Mouse (Mus musculus) stomach, embryonic 16.5 days (tissue): Measurements from ENCODE around the gene Tmco1. TPM values are rescaled to one million over a fixed set of nuclear protein-coding genes. Genes with fewer than 3 reads are reported as not detected.
"Not testable (repeated sequence)": the region's sequence is repeated elsewhere in the genome, so short reads cannot be mapped to it uniquely, and the experiment has no call there.

Experiments used
- ATAC-seq: fragments of 200-750 bp; cut with Nextera tagmentation; 2 replicates; pipeline ENCODE4 v1.8.0; 2017; ENCODE audit warnings: moderate number of reproducible peaks, moderate TSS enrichment; ENCODE audit not compliant: insufficient read depth, low FRiP score
- H3K27ac ChIP-seq: fragments of 300-500 bp; sonication (generic); 2 replicates; pipeline ENCODE4 v1.5.1; 2014; ENCODE audit warnings: low read length
- H3K27me3 ChIP-seq: fragments of 300-500 bp; sonication (generic); 2 replicates; pipeline ENCODE4 v1.6.1; 2014; ENCODE audit warnings: low read length, control low read depth, mixed read lengths; ENCODE audit not compliant: control insufficient read depth, insufficient read depth
- H3K36me3 ChIP-seq: fragments of 300-500 bp; sonication (generic); 2 replicates; pipeline ENCODE4 v1.6.1; 2014; ENCODE audit warnings: low read length; ENCODE audit not compliant: control insufficient read depth, insufficient read depth
- H3K4me1 ChIP-seq: fragments of 300-500 bp; sonication (generic); 2 replicates; pipeline ENCODE4 v1.6.1; 2014; ENCODE audit warnings: low read length, control low read depth, mixed read lengths; ENCODE audit not compliant: control insufficient read depth, insufficient read depth
- H3K4me2 ChIP-seq: fragments of 300-500 bp; sonication (generic); 2 replicates; pipeline ENCODE4 v1.6.1; 2014; ENCODE audit warnings: low read depth, low read length, mixed read lengths
- H3K4me3 ChIP-seq: fragments of 300-500 bp; sonication (generic); replicated peaks from 2 replicates; pipeline ENCODE4 v1.5.1; 2014; ENCODE audit warnings: mild to moderate bottlenecking, low read length
- H3K9ac ChIP-seq: fragments of 300-500 bp; sonication (generic); 2 replicates; pipeline ENCODE4 v1.6.1; 2014; ENCODE audit warnings: low read length
- H3K9me3 ChIP-seq: fragments of 300-500 bp; sonication (generic); replicated peaks from 2 replicates; pipeline ENCODE4 v1.6.1; 2016; ENCODE audit warnings: low read length, control low read depth; ENCODE audit not compliant: control insufficient read depth
- WGBS: fragments of 180-500 bp; shearing (Covaris S2); extraction: QIAGEN DNeasy Blood & Tissue Kit; methylation state at CpG from one replicate; pipeline ENCODE4 v1.1.7; 2014; 5-methylcytosine and 5-hydroxymethylcytosine counted together
- polyA plus RNA-seq: library from polyadenylated mRNA; unstranded; fragments of >200 nt; fragmentation: Nextera tagmentation; extraction: Ambion mirVana; gene quantifications from 2 replicates; pipeline ENCODE4 v1.2.1, GENCODE M21; 2015

The Tmco1 gene
- polyA plus RNA-seq, 1 experiment from 2014 or later = 112 TPM

- ATAC-seq = peak; percentile 63; the same call in 1 of the 2 replicates
- peak overlapping the region; percentile 67 for H3K9ac ChIP-seq
- under 1% methylated on average over 46 of the region's 47 CpGs for WGBS
- H3K27me3 ChIP-seq = peaks cover 3% of the 10 kb centered on the region; the same call in 1 of the 2 replicates
- H3K4me2 ChIP-seq = peak overlapping the region; percentile 89
- no peaks in the 10 kb centered on the region for H3K4me1 ChIP-seq
- no peaks in the 10 kb centered on the region for H3K36me3 ChIP-seq
- no peaks in the 10 kb centered on the region for H3K9me3 ChIP-seq
- no peak overlapping the region for H3K27ac ChIP-seq
- peak overlapping the region; percentile 53 for H3K4me3 ChIP-seq
Measured at GRCm38 (mm10) chr1:167340111-167340787, 32.1 kb downstream of the Tmco1 start.

- H3K4me3 ChIP-seq = no peak overlapping the region
- WGBS = 88% methylated on average over 3 of the region's 3 CpGs
- 0 out of 2 replicates have a peak, but pooled peaks have one; percentile 14 for ATAC-seq
- peak overlapping the region; percentile 89 for H3K4me2 ChIP-seq
- no peak overlapping the region for H3K9ac ChIP-seq
- no peaks in the 10 kb centered on the region for H3K9me3 ChIP-seq
- H3K27me3 ChIP-seq = peaks cover 3% of the 10 kb centered on the region; the same call in 1 of the 2 replicates
- H3K36me3 ChIP-seq = no peaks in the 10 kb centered on the region
- no peak overlapping the region for H3K27ac ChIP-seq
- no peaks in the 10 kb centered on the region for H3K4me1 ChIP-seq
Measured at GRCm38 (mm10) chr1:167340910-167341528, 32.8 kb downstream of the Tmco1 start.

GRCm38 (mm10) chr1:167342831-167343230 lies 34.7 kb downstream of the Tmco1 start:
- no peak overlapping the region for H3K27ac ChIP-seq
- H3K4me2 ChIP-seq = no peak overlapping the region
- no peaks in the 10 kb centered on the region for H3K36me3 ChIP-seq
- no peak overlapping the region for H3K9ac ChIP-seq
- H3K27me3 ChIP-seq = peaks cover 3% of the 10 kb centered on the region; the same call in 1 of the 2 replicates
- no peaks in the 10 kb centered on the region for H3K4me1 ChIP-seq
- ATAC-seq = no peak
- H3K9me3 ChIP-seq = no peaks in the 10 kb centered on the region
- H3K4me3 ChIP-seq = no peak overlapping the region
- WGBS = 89% methylated on average over 10 of the region's 10 CpGs

DNA sequence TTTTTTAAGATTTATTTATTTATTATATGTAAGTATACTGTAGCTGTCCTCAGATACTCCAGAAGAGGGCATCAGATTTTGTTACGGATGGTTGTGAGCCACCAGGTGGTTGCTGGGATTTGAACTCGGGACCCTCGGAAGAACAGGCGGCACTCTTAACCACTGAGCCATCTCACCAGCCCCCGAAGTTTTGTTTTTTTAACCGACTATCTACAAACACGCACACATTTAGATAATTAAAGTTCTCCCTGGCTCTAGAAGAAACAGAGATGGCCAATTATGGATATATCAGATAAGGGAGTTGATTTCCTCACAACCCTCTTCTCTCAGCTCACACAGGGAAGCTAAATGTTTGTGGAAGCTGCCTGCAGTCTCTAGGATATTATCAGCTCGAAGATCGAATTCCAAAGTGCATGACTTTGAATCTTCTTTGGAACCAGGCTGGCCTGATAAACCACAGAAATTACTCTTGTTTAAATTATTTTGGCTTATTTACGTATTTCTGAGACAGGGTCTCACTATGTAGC lies 37.9 kb downstream of the Tmco1 start:
- not testable (repeated sequence) for H3K27me3 ChIP-seq, H3K4me1 ChIP-seq, ATAC-seq, H3K4me3 ChIP-seq, H3K27ac ChIP-seq, H3K36me3 ChIP-seq, H3K9me3 ChIP-seq, H3K4me2 ChIP-seq, H3K9ac ChIP-seq
- 85% methylated on average over 10 of the region's 10 CpGs for WGBS

DNA sequence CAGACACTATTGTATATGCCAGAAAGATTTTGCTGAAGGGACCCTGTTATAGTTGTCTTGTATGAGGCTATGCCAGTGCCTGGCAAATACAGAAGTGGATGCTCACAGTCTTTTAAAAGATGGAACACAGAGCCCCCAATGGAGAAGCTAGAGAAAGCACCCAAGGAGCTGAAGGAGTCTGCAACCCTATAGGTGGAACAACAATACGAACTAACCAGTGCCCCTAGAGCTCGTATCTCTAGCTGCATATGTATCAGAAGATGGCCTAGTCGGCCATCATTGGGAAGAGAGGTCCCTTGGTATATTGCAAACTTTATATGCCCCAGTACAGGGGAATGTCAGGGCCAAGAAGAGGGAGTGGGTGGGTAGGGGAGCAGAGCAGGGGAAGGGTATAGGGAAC lies 41.0 kb downstream of the Tmco1 start:
- not testable (repeated sequence) for H3K27me3 ChIP-seq, H3K4me1 ChIP-seq, H3K9me3 ChIP-seq, ATAC-seq, H3K27ac ChIP-seq, H3K9ac ChIP-seq, H3K36me3 ChIP-seq
- Histone ChIP-seq H3K4me2 (peak overlapping the region; percentile 80), H3K4me3 (peak overlapping the region; percentile 84; the same call in 1 of the 2 replicates)
- 63% methylated on average over 3 of the region's 3 CpGs for WGBS

DNA sequence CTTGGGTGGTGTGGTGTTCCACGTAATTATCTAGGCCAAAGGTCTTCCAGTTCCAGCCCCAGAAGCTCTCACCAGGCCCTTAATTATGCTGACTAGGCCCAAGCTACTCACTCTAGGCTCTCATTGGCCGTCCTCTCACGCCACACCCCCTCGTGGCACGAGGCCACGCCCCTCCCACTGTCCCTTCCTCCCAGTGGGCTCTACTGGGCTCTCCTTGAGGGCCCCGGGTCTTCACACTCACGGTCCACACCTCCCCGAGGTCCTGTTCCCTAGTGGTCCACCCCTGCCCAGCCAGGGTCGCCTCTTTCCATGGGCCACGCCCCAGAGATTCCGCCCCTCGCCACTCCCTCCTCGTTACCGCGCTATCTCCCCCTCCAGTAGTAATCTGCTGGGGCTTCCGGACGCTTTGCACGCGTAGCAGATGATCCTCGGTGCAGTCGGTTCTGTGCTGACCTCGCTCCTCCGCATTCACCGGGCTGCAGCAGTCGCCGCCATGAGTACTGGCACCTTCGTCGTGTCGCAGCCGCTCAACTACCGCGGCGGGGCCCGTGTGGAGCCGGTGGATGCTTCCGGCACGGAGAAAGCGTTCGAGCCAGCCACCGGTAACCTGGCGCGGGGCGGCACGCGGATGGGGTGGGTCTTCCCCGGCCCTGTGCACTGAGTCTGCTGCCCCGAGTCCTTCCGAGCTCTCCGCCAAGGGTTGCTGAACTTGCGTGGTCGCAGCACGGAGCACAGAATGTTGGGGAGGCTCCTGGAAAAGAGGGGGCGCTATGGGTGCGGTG lies 41.8 kb downstream of the Tmco1 start, which contains the start of gene Aldh9a1:
TSS of gene Aldh9a1 (plus strand) at position 177 of the 782 bp plus-strand sequence.
- ATAC-seq = peak; percentile 97
- Histone ChIP-seq H3K9ac (peak within 1 kb of the TSS; percentile 88), H3K27me3 (no peaks in the 10 kb centered on the region), H3K4me1 (peaks cover 8% of the 10 kb centered on the region; the same call in 1 of the 2 replicates), H3K27ac (peak within 1 kb of the TSS; percentile 82), H3K4me2 (peak within 1 kb of the TSS; percentile 80), H3K36me3 (peaks cover 6% of the 10 kb centered on the region; the same call in 1 of the 2 replicates), H3K9me3 (no peaks in the 10 kb centered on the region), H3K4me3 (peak within 1 kb of the TSS; percentile 84)
- under 1% methylated on average over 55 of the region's 55 CpGs for WGBS

- Histone ChIP-seq H3K4me3 (peak overlapping the region; percentile 84), H3K36me3 (peaks cover 6% of the 10 kb centered on the region; the same call in 1 of the 2 replicates), H3K9me3 (no peaks in the 10 kb centered on the region), H3K4me1 (peaks cover 8% of the 10 kb centered on the region; the same call in 1 of the 2 replicates), H3K9ac (peak overlapping the region; percentile 88), H3K27ac (peak overlapping the region; percentile 82), H3K4me2 (peak overlapping the region; percentile 80), H3K27me3 (no peaks in the 10 kb centered on the region)
- no peak for ATAC-seq
- 27% methylated on average over 13 of the region's 13 CpGs for WGBS
Measured at GRCm38 (mm10) chr1:167350597-167351415, 42.6 kb downstream of the Tmco1 start.

DNA sequence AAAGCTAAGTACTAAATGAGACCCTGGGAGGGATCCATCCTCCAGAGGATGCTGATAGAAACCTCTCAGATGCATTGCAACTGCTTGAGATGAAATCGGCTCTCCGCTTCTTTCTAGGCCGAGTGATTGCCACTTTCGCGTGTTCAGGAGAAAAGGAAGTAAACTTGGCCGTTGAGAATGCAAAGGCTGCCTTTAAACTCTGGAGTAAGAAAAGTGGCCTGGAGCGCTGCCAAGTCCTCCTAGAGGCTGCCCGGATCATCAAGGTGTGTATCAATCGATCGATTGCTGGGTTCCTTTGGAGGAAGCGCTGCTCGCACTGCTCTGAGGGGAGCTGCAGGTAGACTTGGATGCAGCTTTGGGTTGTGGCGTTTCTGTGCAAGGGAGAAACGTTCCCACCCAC lies 44.2 kb downstream of the Tmco1 start:
- no peak overlapping the region for H3K9ac ChIP-seq
- H3K4me2 ChIP-seq = no peak overlapping the region
- no peak for ATAC-seq
- peaks cover 9% of the 10 kb centered on the region; the same call in 1 of the 2 replicates for H3K36me3 ChIP-seq
- H3K4me1 ChIP-seq = peaks cover 8% of the 10 kb centered on the region; the same call in 1 of the 2 replicates
- H3K27ac ChIP-seq = no peak overlapping the region
- H3K9me3 ChIP-seq = no peaks in the 10 kb centered on the region
- 87% methylated on average over 14 of the region's 14 CpGs for WGBS
- no peak overlapping the region for H3K4me3 ChIP-seq
- H3K27me3 ChIP-seq = no peaks in the 10 kb centered on the region
